13 mouse cellular contexts compared by ENCODE assay signal in genomic region chr2:132643161-132643560, GRCm38 (mm10). TPM values are rescaled to one million over a fixed set of nuclear protein-coding genes. Genes with fewer than 3 reads are reported as not detected.
A peak's percentile ranks its signal among the peaks of the same experiment; 100 is the strongest.
DNase-seq lines count a peak whose midpoint lies in the region; ATAC-seq and TF ChIP-seq lines count a peak whose summit lies in the region.
"Had no signal": no experiment of that assay in that cellular context is flagged by ENCODE, and none has a peak within 500 bp of the region (broad histone marks: within the 10 kb centered on the region; RNA-seq: fewer than 3 reads in every experiment).

No protein-coding gene starts in this region.

- H3K9ac ChIP-seq in stomach, postnatal 0 days (ENCODE audit: low read length): no peak overlapping the region
- H3K9ac ChIP-seq: liver, embryonic 14.5 days; midbrain, embryonic 13.5 days had no signal

- H3K36me3 ChIP-seq in stomach, postnatal 0 days (ENCODE audit: control insufficient read depth, insufficient read depth, low read length): no peaks in the 10 kb centered on the region
- H3K36me3 ChIP-seq in hindbrain, embryonic 10.5 days: no peaks in the 10 kb centered on the region
- H3K36me3 ChIP-seq: midbrain, embryonic 13.5 days had no signal

- intact Hi-C loops in left cerebral cortex, adult 2 months (cut with DNase I): no loop called here

- H3K9me3 ChIP-seq in stomach, postnatal 0 days (ENCODE audit: control insufficient read depth, low read length): no peaks in the 10 kb centered on the region
- no peaks in the 10 kb centered on the region for H3K9me3 ChIP-seq in hindbrain, embryonic 10.5 days
- H3K9me3 ChIP-seq: midbrain, embryonic 13.5 days had no signal

- DNase-seq in stomach, postnatal 0 days (ENCODE audit: low spot score): peak; percentile 15
- no peak for DNase-seq in kidney, adult 8-10 months
- no peak for DNase-seq in hindbrain, embryonic 10.5 days (ENCODE audit: low spot score)
- DNase-seq in left cerebral cortex, adult 2 months (ENCODE audit: extremely low spot score in 1 of 2, low spot score in 2 of 2): no peak
- no peak for DNase-seq in embryo, embryonic 11 days
- DNase-seq: adrenal gland, postnatal 14 days; right cerebral cortex, postnatal 25 days had no signal

- TF ChIP-seq CTCF in bone marrow, adult 2 months (IDR thresholded peaks at IDR 0.05; ENCODE audit: control insufficient read depth, insufficient read depth, low read length): no peak
- no peak for TF ChIP-seq CTCF in stomach, postnatal 0 days (IDR thresholded peaks at IDR 0.05; ENCODE audit: low read depth)
- TF ChIP-seq CTCF in left cerebral cortex, adult 2 months (IDR thresholded peaks at IDR 0.05): no peak

- WGBS in bone marrow, adult 2 months: 10% methylated on average over 4 of the region's 4 CpGs
- 42% methylated on average over 4 of the region's 4 CpGs for WGBS in stomach, postnatal 0 days
- 85% methylated on average over 4 of the region's 4 CpGs for WGBS in hindbrain, embryonic 10.5 days

- peak; percentile 99 for ATAC-seq in CD4-positive, CD25-positive, alpha-beta regulatory T cell, adult 4 months
- peak; percentile 87 for ATAC-seq in megakaryocyte progenitor cell, adult 5-6 weeks (replicated peaks; ENCODE audit: poor library complexity)
- peak; percentile 86 for ATAC-seq in stomach, postnatal 0 days (ENCODE audit: low FRiP score, low TSS enrichment)
- ATAC-seq: midbrain, embryonic 13.5 days had no signal

- TF ChIP-seq POLR2A in bone marrow, adult 2 months (IDR thresholded peaks at IDR 0.05; ENCODE audit: borderline replicate concordance, control insufficient read depth, low read depth, low read length): no peak

- H3K27me3 ChIP-seq in stomach, postnatal 0 days (ENCODE audit: control insufficient read depth, insufficient read depth, low read length): no peaks in the 10 kb centered on the region
- no peaks in the 10 kb centered on the region for H3K27me3 ChIP-seq in hindbrain, embryonic 10.5 days (ENCODE audit: insufficient read depth, poor library complexity, severe bottlenecking)
- H3K27me3 ChIP-seq: midbrain, embryonic 13.5 days had no signal

- H3K4me2 ChIP-seq in stomach, postnatal 0 days (replicated peaks; ENCODE audit: low read depth): no peak overlapping the region
- H3K4me2 ChIP-seq: midbrain, embryonic 13.5 days had no signal

- H3K4me1 ChIP-seq in bone marrow, adult 2 months (ENCODE audit: control insufficient read depth, insufficient read depth, low read length): no peaks in the 10 kb centered on the region; the same call in none of the 2 replicates
- H3K4me1 ChIP-seq in stomach, postnatal 0 days (replicated peaks; ENCODE audit: control insufficient read depth, insufficient read depth): no peaks in the 10 kb centered on the region
- no peaks in the 10 kb centered on the region for H3K4me1 ChIP-seq in hindbrain, embryonic 10.5 days (replicated peaks)
- H3K4me1 ChIP-seq: midbrain, embryonic 13.5 days had no signal

- H3K27ac ChIP-seq in bone marrow, adult 2 months (ENCODE audit: control insufficient read depth, insufficient read depth, low read depth, low read length, poor library complexity): peak overlapping the region; percentile 7; the same call in 1 of the 2 replicates
- H3K27ac ChIP-seq in stomach, postnatal 0 days (replicated peaks): no peak overlapping the region
- H3K27ac ChIP-seq in hindbrain, embryonic 10.5 days: no peak overlapping the region
- H3K27ac ChIP-seq in left cerebral cortex, adult 2 months: no peak overlapping the region
- H3K27ac ChIP-seq: liver, embryonic 14.5 days; midbrain, embryonic 13.5 days had no signal

- TF ChIP-seq EP300 in stomach, postnatal 0 days (optimal IDR thresholded peaks at IDR 0.05): no peak

- H3K4me3 ChIP-seq in bone marrow, adult 2 months (replicated peaks; ENCODE audit: control insufficient read depth, low read depth, low read length): no peak overlapping the region
- no peak overlapping the region for H3K4me3 ChIP-seq in stomach, postnatal 0 days (ENCODE audit: low read depth, low read length)
- H3K4me3 ChIP-seq in hindbrain, embryonic 10.5 days: no peak overlapping the region
- no peak overlapping the region for H3K4me3 ChIP-seq in left cerebral cortex, adult 2 months
- H3K4me3 ChIP-seq: erythroblast, embryonic 14.5 days; midbrain, embryonic 13.5 days had no signal

RNA-seq across cellular contexts. Expression of gene Shld1, which starts 43.6 kb away (rescaled TPM):
- 10 to 100 TPM; 36.6 to 38.3 TPM for polyA plus RNA-seq in CD4-positive, CD25-positive, alpha-beta regulatory T cell, adult 4 months (2017; shearing (Covaris generic))
- 9.9 and 13.6 TPM in 2 replicates for polyA plus RNA-seq in bone marrow, adult 2 months (2011; ENCODE audit: insufficient read depth, insufficient read length, low replicate concordance, missing spikeins)
- 4.3 and 8.2 TPM in 2 replicates for total RNA-seq in megakaryocyte progenitor cell, adult 5-6 weeks (2015)
- 4.4 and 7.7 TPM in 2 replicates for total RNA-seq in megakaryocyte progenitor cell, adult 5-6 weeks (2017)
- 9.8 and 10.5 TPM in 2 replicates for polyA plus RNA-seq in stomach, postnatal 0 days (2015; fragmentation: Nextera tagmentation; extraction: Ambion mirVana)
- polyA plus RNA-seq in hindbrain, embryonic 10.5 days (2016; fragmentation: Nextera tagmentation; extraction: Ambion mirVana): 17.4 and 20.1 TPM in 2 replicates
- total RNA-seq in left cerebral cortex, adult 2 months (2021): 10 to 100 TPM in 1 of 2 experiments, 1 to 10 TPM in 1; 9.6 to 10.7 TPM

RNA-seq across cellular contexts. Expression of gene Gpcpd1, which starts 55.6 kb away (rescaled TPM):
- 10 to 100 TPM; 46.5 to 51.5 TPM for polyA plus RNA-seq in CD4-positive, CD25-positive, alpha-beta regulatory T cell, adult 4 months (2017; shearing (Covaris generic))
- 68.5 and 72.1 TPM in 2 replicates for polyA plus RNA-seq in bone marrow, adult 2 months (2011; ENCODE audit: insufficient read depth, insufficient read length, low replicate concordance, missing spikeins)
- total RNA-seq in megakaryocyte progenitor cell, adult 5-6 weeks (2015): 28.9 and 32.2 TPM in 2 replicates
- total RNA-seq in megakaryocyte progenitor cell, adult 5-6 weeks (2017): 17.9 and 23.1 TPM in 2 replicates
- polyA plus RNA-seq in stomach, postnatal 0 days (2015; fragmentation: Nextera tagmentation; extraction: Ambion mirVana): 29.7 and 29.9 TPM in 2 replicates
- polyA plus RNA-seq in hindbrain, embryonic 10.5 days (2016; fragmentation: Nextera tagmentation; extraction: Ambion mirVana): 33.1 and 36.4 TPM in 2 replicates
- total RNA-seq in left cerebral cortex, adult 2 months (2021): 10 to 100 TPM; 74.2 to 86.0 TPM
